Mouse (Mus musculus) hindbrain, embryonic 15.5 days (tissue): Measurements from ENCODE around the gene Vwc2. TPM values are rescaled to one million over a fixed set of nuclear protein-coding genes. Genes with fewer than 3 reads are reported as not detected.

Experiments
- ATAC-seq: fragments of 200-750 bp; cut with Nextera tagmentation; 2 replicates; pipeline ENCODE4 v1.8.0; 2017; ENCODE audit warnings: low read depth, moderate number of reproducible peaks, moderate TSS enrichment; ENCODE audit not compliant: low FRiP score
- H3K27ac ChIP-seq: fragments of 300-500 bp; sonication (generic); replicated peaks from 2 replicates; pipeline ENCODE4 v1.5.1; 2015; ENCODE audit warnings: mild to moderate bottlenecking, inconsistent platforms
- H3K27me3 ChIP-seq: fragments of 300-500 bp; sonication (generic); 2 replicates; pipeline ENCODE4 v1.6.1; 2015; ENCODE audit warnings: control low read depth, inconsistent platforms
- H3K36me3 ChIP-seq: fragments of 300-500 bp; sonication (generic); 2 replicates; pipeline ENCODE4 v1.6.1; 2015; ENCODE audit warnings: control low read depth, inconsistent platforms
- H3K4me1 ChIP-seq: fragments of 300-500 bp; sonication (generic); replicated peaks from 2 replicates; pipeline ENCODE4 v1.6.1; 2015; ENCODE audit warnings: control low read depth, inconsistent platforms
- H3K4me2 ChIP-seq: fragments of 300-500 bp; sonication (generic); 2 replicates; pipeline ENCODE4 v1.6.1; 2015; ENCODE audit warnings: moderate library complexity, mild to moderate bottlenecking, inconsistent platforms
- H3K4me3 ChIP-seq: fragments of 300-500 bp; sonication (generic); 2 replicates; pipeline ENCODE4 v1.5.1; 2015; ENCODE audit warnings: mild to moderate bottlenecking, inconsistent platforms
- H3K9ac ChIP-seq: fragments of 300-500 bp; sonication (generic); 2 replicates; pipeline ENCODE4 v1.6.1; 2015; ENCODE audit warnings: inconsistent platforms
- H3K9me3 ChIP-seq: fragments of 300-500 bp; sonication (generic); 2 replicates; pipeline ENCODE4 v1.6.1; 2016; ENCODE audit warnings: control low read depth, inconsistent platforms
- WGBS: fragments of 180-500 bp; shearing (Covaris S2); methylation state at CpG from one replicate; pipeline ENCODE4 v1.1.7; 2015; 5-methylcytosine and 5-hydroxymethylcytosine counted together
- polyA plus RNA-seq: library from polyadenylated mRNA; unstranded; fragments of >200 nt; fragmentation: Nextera tagmentation; extraction: Ambion mirVana; gene quantifications from 2 replicates; pipeline ENCODE4 v1.2.1, GENCODE M21; 2015

The Vwc2 gene
- 10.5 TPM in 2 replicates for polyA plus RNA-seq

DNA sequence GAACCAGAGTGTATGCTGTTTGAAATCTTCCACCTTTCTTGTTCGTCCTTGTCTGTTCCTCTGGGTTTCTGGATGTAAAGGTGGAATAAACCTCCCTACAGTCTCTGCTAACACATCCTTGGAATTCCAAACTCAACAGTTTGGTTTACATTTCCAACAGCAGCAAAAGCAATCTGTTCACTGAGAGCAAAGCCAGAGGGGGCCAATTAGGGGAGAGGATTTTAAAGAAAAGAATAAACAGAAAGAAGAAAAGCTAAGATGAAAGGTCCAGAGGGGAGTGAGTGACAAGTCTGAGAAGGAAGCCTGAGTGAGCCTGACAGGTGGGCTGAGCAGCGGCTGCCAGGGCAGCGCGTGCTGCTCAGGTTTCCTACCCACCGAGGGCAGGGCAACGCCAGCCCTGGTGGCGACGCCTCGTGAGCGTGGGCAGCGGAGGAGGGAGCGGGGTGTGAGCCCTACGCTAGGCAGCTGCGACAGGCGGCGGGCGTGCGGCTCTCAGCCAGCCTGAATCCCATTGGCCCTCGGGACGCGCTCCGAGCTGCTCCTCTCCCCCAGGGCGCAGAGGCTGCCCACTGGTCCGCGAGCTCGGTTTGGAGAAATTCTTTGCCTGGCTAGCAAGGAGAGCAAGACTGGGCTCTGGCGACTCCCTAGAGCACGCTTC lies at the start of gene Vwc2:
TSS of gene Vwc2 (plus strand) at position 648 of the 658 bp plus-strand sequence.
- under 1% methylated on average over 28 of the region's 28 CpGs for whole genome bisulfite sequencing
- peak within 1 kb of the TSS; percentile 96 for H3K4me2 ChIP-seq
- peak within 1 kb of the TSS; percentile 46 for H3K27ac ChIP-seq
- peaks cover 33% of the 10 kb centered on the region for H3K4me1 ChIP-seq
- no peaks in the 10 kb centered on the region for H3K36me3 ChIP-seq
- peak within 1 kb of the TSS; percentile 65 for H3K4me3 ChIP-seq
- peaks cover 17% of the 10 kb centered on the region for H3K27me3 ChIP-seq
- no peaks in the 10 kb centered on the region for H3K9me3 ChIP-seq
- peak within 1 kb of the TSS; percentile 70 for H3K9ac ChIP-seq
- ATAC-seq: peak; percentile 70

DNA sequence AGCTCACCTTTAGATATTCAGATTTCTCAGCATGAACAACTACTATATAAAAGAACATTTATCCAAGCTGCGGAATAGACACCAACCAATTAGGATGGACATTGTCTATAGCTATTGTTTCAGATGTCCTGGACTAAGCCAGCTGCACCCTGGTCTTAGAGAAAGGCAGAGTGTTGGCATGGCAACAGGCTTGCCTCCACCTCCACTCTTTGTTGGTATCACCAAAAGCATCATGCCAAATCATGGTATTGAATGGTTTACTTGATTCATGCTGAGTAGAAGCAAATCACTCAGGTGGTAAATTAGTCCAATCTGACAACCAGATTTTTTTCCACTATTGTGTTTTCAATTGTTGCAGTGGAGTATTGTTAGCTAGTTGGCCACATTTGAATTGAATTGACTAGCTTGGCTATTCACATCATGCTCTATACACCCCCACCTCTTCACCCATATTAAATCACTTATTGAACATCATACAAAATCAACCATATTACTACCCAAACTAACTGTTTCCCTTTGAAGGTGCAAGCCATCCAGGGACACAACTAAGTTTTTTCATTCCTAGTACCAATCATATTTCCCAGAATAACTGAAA lies 25.8 kb upstream of the Vwc2 start:
- no peak overlapping the region for H3K4me3 ChIP-seq
- no peaks in the 10 kb centered on the region for H3K9me3 ChIP-seq
- WGBS: 14% methylated on average over 1 of the region's 1 CpGs
- H3K4me1 ChIP-seq: no peaks in the 10 kb centered on the region
- 0 out of 2 replicates have a peak, but pooled peaks have one; percentile 45 for ATAC-seq
- peaks cover 4% of the 10 kb centered on the region; the same call in 1 of the 2 replicates for H3K27me3 ChIP-seq
- no peak overlapping the region for H3K4me2 ChIP-seq
- H3K27ac ChIP-seq: no peak overlapping the region
- no peak overlapping the region for H3K9ac ChIP-seq
- no peaks in the 10 kb centered on the region for H3K36me3 ChIP-seq

DNA sequence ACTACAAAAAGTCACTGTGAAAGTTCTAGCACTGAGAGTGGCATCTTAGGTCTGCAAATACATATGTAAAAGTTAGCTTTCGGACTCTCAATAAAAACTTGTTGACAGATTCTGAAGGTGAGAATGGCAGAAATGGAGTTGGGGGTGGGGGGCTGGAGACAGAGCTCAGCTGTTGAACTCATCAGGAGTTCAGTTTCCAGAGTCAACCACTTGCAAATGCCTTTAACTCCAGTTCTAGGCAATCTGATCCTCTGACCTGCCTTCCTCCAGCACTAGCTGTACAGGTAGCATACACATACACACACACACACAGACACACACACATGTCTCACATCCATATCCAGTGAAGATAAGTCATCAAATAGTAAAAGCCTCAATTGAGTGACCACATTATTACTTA lies 16.4 kb upstream of the Vwc2 start:
- Histone ChIP-seq H3K4me1 (no peaks in the 10 kb centered on the region), H3K9me3 (no peaks in the 10 kb centered on the region), H3K4me3 (no peak overlapping the region), H3K9ac (no peak overlapping the region), H3K27me3 (no peaks in the 10 kb centered on the region), H3K4me2 (no peak overlapping the region), H3K36me3 (no peaks in the 10 kb centered on the region), H3K27ac (no peak overlapping the region)
- ATAC-seq: no peak
- WGBS: 87% methylated on average over 1 of the region's 1 CpGs

DNA sequence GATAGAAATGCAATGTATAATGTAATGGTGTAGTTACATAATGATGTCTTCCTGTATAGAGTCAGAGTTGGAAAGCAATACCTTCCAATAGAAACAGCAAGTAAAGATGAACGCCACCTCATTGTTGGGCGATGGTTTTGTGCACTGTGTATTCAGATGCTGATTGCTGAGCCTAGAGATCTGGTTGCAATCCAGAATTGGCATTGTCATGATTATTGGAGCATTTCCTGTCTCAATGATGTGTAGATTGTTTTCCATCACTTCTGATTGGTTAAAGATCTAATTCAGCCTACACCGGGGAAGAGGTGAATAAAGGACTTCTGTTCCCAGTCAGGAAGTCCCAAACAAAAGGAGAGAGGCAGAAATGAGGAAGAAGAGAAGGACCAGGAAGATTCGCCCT lies 15.7 kb upstream of the Vwc2 start:
- Histone ChIP-seq H3K4me1 (no peaks in the 10 kb centered on the region), H3K4me3 (no peak overlapping the region), H3K36me3 (no peaks in the 10 kb centered on the region), H3K9me3 (no peaks in the 10 kb centered on the region), H3K4me2 (no peak overlapping the region), H3K9ac (no peak overlapping the region), H3K27ac (no peak overlapping the region), H3K27me3 (no peaks in the 10 kb centered on the region)
- WGBS: 68% methylated on average over 4 of the region's 4 CpGs
- no peak for ATAC-seq

DNA sequence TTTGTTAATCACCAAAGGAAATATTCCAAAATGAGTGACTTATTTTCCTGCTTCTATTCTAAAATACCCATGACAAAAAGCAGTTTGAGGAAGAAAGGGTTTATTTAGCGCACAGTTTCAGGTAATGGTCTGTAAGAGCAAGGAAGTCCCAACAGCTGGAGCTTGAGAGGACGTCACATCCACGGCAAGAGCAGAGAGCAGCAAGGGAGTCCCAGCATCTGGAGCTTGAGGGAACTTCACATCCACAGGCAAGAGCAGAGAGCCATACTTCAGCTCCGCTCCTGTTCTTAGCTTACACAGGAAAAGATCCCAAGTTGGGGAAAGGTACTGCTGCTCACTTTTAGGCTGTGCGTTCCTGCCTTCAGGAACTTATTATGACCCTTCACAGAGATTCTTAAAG lies 15.0 kb upstream of the Vwc2 start:
- no peaks in the 10 kb centered on the region for H3K36me3 ChIP-seq
- no peak overlapping the region for H3K4me2 ChIP-seq
- ATAC-seq: no peak
- H3K4me1 ChIP-seq: no peaks in the 10 kb centered on the region
- no peaks in the 10 kb centered on the region for H3K27me3 ChIP-seq
- H3K9ac ChIP-seq: no peak overlapping the region
- no peak overlapping the region for H3K4me3 ChIP-seq
- WGBS: 96% methylated on average over 5 of the region's 5 CpGs
- no peaks in the 10 kb centered on the region for H3K9me3 ChIP-seq
- no peak overlapping the region for H3K27ac ChIP-seq

DNA sequence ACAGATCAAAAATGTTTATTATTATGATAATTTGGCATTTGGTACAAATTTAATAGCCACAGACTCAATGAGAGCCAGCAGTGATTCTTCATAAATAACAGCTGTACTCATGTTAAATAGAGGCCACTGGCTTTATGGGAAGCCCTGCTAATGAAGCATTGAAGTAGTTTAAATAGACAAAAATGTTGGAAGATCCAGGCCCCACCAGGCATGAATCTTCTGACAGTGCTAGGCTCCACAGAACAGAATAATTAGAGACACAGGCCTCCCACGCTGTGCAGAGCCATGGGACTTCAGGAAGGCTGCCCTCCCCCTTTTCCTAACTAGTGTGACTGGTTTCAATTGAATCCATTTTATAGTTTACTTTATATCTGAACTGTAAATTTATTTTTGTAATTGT lies 11.8 kb upstream of the Vwc2 start:
- Histone ChIP-seq H3K9ac (no peak overlapping the region), H3K4me3 (no peak overlapping the region), H3K27ac (no peak overlapping the region), H3K27me3 (no peaks in the 10 kb centered on the region), H3K9me3 (no peaks in the 10 kb centered on the region), H3K4me1 (no peaks in the 10 kb centered on the region), H3K4me2 (no peak overlapping the region), H3K36me3 (no peaks in the 10 kb centered on the region)
- ATAC-seq: peak; percentile 65; the same call in 1 of the 2 replicates
- WGBS: 31% methylated on average over 1 of the region's 1 CpGs

DNA sequence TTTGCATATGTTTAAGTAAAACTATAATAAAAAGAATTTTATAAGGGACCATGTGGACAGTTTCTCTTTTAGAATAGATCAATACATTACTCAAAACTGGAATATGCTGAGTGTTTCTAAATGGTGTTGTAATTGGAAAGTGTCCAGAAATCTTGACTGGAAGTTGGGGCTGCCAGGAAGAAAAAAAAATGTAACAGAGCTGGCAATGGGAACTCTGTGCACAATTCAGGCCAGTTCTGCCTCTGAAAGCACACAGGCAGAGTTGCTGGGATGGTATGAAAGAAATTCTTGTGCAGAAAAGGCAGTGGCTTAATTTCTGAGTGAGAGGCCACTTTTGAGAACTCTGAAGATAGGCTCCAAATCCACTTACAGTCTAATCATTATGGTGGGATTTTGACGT lies 11.4 kb upstream of the Vwc2 start:
- no peaks in the 10 kb centered on the region for H3K9me3 ChIP-seq
- H3K4me2 ChIP-seq: no peak overlapping the region
- no peak overlapping the region for H3K9ac ChIP-seq
- WGBS: 47% methylated on average over 1 of the region's 1 CpGs
- H3K36me3 ChIP-seq: no peaks in the 10 kb centered on the region
- no peaks in the 10 kb centered on the region for H3K4me1 ChIP-seq
- peak overlapping the region; percentile 18; the same call in 1 of the 2 replicates for H3K27ac ChIP-seq
- no peak overlapping the region for H3K4me3 ChIP-seq
- no peaks in the 10 kb centered on the region for H3K27me3 ChIP-seq
- 0 out of 2 replicates have a peak, but pooled peaks have one; percentile 45 for ATAC-seq

DNA sequence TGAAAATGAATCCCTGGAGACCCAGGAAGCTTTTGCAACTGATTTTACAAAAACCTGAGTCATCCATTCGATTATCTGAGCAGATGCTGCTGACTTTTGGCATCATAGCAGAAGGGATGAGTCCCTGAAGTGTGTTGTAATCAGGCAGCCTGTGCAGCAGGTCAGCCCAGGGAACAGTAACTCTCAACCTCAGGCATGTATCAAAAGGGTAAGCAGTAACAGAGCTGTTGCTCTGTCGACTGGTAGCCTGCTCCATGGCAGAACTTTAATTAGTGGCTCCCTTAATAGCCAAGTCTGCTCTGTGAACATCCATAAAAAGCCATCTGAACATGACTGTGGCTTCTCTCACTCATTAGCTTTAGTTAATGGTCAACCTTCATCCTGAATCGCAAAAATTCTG lies 5.1 kb upstream of the Vwc2 start:
- WGBS: 59% methylated on average over 3 of the region's 3 CpGs
- ATAC-seq: peak; percentile 34; the same call in 1 of the 2 replicates
- H3K4me1 ChIP-seq: peaks cover 8% of the 10 kb centered on the region

DNA sequence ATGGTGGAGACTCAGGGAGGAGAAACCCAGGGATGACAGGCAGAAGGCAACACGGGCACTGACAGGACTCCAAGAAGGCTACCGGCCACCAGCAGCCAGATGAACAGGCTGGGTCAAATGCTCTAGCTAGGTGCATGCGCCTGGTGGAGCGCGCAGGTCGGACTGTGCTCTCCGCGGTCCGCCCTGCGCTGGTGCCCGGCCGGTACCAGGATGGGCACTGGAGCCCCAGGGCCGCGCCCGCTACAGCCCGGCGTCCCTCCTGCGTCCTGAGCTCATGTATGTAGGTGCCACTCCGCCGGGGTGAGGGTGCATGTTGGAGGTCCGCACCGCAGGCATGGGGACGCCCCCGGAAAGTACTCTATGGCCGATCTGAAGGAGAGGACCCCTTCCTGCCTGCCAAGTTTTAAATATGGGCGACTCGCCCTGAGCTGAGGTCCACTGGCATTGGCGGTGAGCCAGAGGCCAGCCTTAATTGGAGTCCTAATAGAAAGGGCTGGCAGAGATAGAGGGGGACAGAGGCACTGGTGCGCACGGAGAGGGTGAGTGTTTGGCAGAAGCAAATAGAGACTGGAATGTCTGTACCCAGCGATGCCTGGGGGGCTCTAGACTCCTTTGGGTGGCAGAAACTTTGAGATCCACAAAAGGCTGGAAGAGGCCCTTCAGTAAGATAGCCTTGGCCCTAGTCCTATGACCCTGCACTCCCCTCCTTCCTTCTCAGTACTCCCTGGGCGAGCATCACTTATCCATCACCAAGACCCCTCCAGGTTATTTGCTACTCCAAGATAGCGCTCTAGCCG lies 409 bp downstream of the Vwc2 start:
- H3K36me3 ChIP-seq: no peaks in the 10 kb centered on the region
- H3K4me3 ChIP-seq: peak overlapping the region; percentile 65
- H3K27me3 ChIP-seq: peaks cover 19% of the 10 kb centered on the region
- H3K4me1 ChIP-seq: peaks cover 33% of the 10 kb centered on the region
- H3K4me2 ChIP-seq: peak overlapping the region; percentile 96
- peak overlapping the region; percentile 46 for H3K27ac ChIP-seq
- H3K9ac ChIP-seq: peak overlapping the region; percentile 70
- ATAC-seq: peak; percentile 58
- under 1% methylated on average over 34 of the region's 34 CpGs for WGBS
- no peaks in the 10 kb centered on the region for H3K9me3 ChIP-seq

More for the DNA sequence above, 5.1 kb upstream of the Vwc2 start:
- Histone ChIP-seq H3K36me3 (no peaks in the 10 kb centered on the region), H3K4me2 (no peak overlapping the region), H3K4me3 (no peak overlapping the region), H3K9me3 (no peaks in the 10 kb centered on the region), H3K9ac (no peak overlapping the region), H3K27me3 (peaks cover 6% of the 10 kb centered on the region; the same call in 1 of the 2 replicates), H3K27ac (no peak overlapping the region)

DNA sequence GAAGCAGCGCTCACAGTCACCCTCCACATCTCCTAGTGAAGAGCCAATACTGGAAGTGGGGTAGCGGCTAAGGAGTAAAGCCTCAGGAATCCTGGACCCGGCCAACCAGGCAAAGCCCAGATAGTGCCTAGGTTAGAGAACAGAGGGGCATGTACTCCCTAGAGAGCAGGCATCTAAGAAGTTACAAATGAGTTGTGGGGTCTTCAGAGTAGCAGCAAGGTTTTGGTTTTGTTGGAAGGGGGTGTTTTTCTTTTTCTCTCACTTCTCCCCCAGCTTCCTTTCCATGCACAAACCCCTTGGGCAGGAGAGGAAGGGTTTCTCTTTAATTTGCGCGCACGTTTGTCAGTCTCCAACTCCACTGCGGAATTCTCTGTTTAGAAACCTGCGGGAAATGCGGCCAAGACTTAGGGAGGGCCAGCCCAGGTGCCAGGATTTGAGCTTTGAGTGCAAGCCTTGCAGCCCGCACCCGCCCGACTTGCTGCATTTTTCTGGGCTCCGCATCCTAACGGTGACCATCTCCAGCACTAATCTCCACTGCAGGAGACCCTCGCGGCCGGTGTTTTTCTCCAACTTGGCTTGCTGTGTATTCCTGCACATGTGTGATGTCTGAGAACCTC lies 1.1 kb downstream of the Vwc2 start:
- Histone ChIP-seq H3K27ac (peak overlapping the region; percentile 54), H3K4me3 (peak overlapping the region; percentile 65), H3K4me2 (peak overlapping the region; percentile 96), H3K4me1 (peaks cover 33% of the 10 kb centered on the region), H3K27me3 (peaks cover 26% of the 10 kb centered on the region), H3K36me3 (no peaks in the 10 kb centered on the region), H3K9me3 (no peaks in the 10 kb centered on the region), H3K9ac (peak overlapping the region; percentile 70)
- 0% methylated on average over 17 of the region's 17 CpGs for WGBS
- ATAC-seq: 0 out of 2 replicates have a peak, but pooled peaks have one; percentile 1

DNA sequence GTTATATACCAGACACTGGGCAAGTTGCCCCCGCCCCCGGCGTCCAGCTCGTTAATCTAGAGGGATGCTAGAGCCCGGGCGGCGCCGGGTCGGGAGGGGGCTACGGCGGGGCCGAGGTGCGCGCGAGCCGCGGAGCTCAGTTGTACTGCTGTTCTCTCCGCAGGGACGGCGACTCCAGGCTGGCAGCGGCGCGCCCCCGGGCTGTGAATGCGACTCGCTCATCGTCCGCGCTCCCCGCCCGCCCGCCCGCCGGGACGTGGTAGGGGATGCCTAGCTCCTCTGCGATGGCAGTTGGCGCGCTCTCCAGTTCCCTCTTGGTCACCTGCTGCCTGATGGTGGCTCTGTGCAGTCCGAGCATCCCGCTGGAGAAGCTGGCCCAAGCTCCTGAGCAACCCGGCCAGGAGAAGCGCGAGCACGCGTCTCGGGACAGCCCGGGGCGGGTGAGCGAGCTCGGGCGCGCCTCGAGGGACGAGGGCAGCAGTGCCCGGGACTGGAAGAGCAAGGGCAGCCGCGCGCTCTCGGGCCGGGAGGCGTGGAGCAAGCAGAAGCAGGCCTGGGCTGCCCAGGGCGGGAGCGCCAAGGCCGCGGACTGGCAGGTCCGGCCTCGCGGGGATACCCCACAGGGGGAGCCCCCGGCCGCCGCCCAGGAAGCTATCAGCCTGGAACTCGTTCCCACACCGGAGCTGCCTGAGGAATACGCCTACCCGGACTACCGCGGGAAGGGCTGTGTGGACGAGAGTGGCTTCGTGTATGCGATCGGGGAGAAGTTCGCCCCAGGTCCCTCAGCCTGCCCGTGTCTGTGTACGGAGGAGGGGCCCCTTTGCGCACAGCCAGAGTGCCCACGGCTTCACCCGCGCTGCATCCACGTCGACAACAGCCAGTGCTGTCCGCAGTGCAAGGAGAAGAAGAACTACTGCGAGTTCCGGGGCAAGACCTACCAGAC lies 1.9 kb downstream of the Vwc2 start:
- Histone ChIP-seq H3K4me3 (peak overlapping the region; percentile 65), H3K27me3 (peaks cover 28% of the 10 kb centered on the region), H3K27ac (peak overlapping the region; percentile 54), H3K4me1 (peaks cover 33% of the 10 kb centered on the region), H3K36me3 (no peaks in the 10 kb centered on the region), H3K4me2 (peak overlapping the region; percentile 96), H3K9ac (peak overlapping the region; percentile 70), H3K9me3 (no peaks in the 10 kb centered on the region)
- peak; percentile 85 for ATAC-seq
- under 1% methylated on average over 86 of the region's 93 CpGs for WGBS
